Mouse (Mus musculus) kidney, postnatal 0 days (tissue): ENCODE measurements around the gene Efhd2. TPM values are rescaled to one million over a fixed set of nuclear protein-coding genes. Genes with fewer than 3 reads are reported as not detected.

ENCODE experiments used
- ATAC-seq: fragments of 200-750 bp; cut with Nextera tagmentation; replicated peaks from 2 replicates; pipeline ENCODE4 v1.8.0; 2017; ENCODE audit warnings: low read depth, moderate number of reproducible peaks, moderate TSS enrichment, moderate library complexity; ENCODE audit not compliant: low FRiP score
- DNase-seq: peaks from one replicate; pipeline ENCODE4 v3.0.0-alpha.2; 2016; ENCODE audit warnings: low spot score
- H3K27ac ChIP-seq: fragments of 300-500 bp; sonication (generic); 2 replicates; pipeline ENCODE4 v1.5.1; 2014; ENCODE audit warnings: mild to moderate bottlenecking
- H3K27me3 ChIP-seq: fragments of 300-500 bp; sonication (generic); 2 replicates; pipeline ENCODE4 v1.6.1; 2014; ENCODE audit warnings: low read length, mixed read lengths; ENCODE audit not compliant: insufficient read depth
- H3K36me3 ChIP-seq: fragments of 300-500 bp; sonication (generic); 2 replicates; pipeline ENCODE4 v1.6.1; 2014; ENCODE audit warnings: low read length, mixed read lengths; ENCODE audit not compliant: insufficient read depth
- H3K4me1 ChIP-seq: fragments of 300-500 bp; sonication (generic); replicated peaks from 2 replicates; pipeline ENCODE4 v1.6.1; 2014; ENCODE audit warnings: antibody characterized with exemption, low read length, mixed read lengths; ENCODE audit not compliant: insufficient read depth
- H3K4me2 ChIP-seq: fragments of 300-500 bp; sonication (generic); 2 replicates; pipeline ENCODE4 v1.6.1; 2014; ENCODE audit warnings: mild to moderate bottlenecking, low read length, moderate library complexity, mixed read lengths
- H3K4me3 ChIP-seq: fragments of 300-500 bp; sonication (generic); replicated peaks from 2 replicates; pipeline ENCODE4 v1.5.1; 2014; ENCODE audit warnings: low read depth, low read length
- H3K9ac ChIP-seq: fragments of 300-500 bp; sonication (generic); 2 replicates; pipeline ENCODE4 v1.6.1; 2014; ENCODE audit warnings: low read depth, low read length
- H3K9me3 ChIP-seq: fragments of 300-500 bp; sonication (generic); replicated peaks from 2 replicates; pipeline ENCODE4 v1.6.1; 2016; ENCODE audit warnings: low read length, inconsistent platforms, mixed read lengths
- CTCF ChIP-seq: IDR thresholded peaks from 2 replicates; pipeline ENCODE4 v1.5.1; 2016; ENCODE audit warnings: antibody characterized with exemption, low read depth, mild to moderate bottlenecking, moderate library complexity
- WGBS: fragments of 180-500 bp; shearing (Covaris S2); extraction: QIAGEN DNeasy Blood & Tissue Kit; methylation state at CpG from one replicate; pipeline ENCODE4 v1.1.7; 2014; 5-methylcytosine and 5-hydroxymethylcytosine counted together
- polyA plus RNA-seq: library from polyadenylated mRNA; unstranded; fragments of >200 nt; fragmentation: Nextera tagmentation; extraction: Ambion mirVana; gene quantifications from 2 replicates; pipeline ENCODE4 v1.2.1, GENCODE M21; 2015

Gene Efhd2
- polyA plus RNA-seq, 1 experiment from 2014 or later = 51.3 TPM

- TF ChIP-seq CTCF = no peak
- no peak overlapping the region for H3K4me3 ChIP-seq
- WGBS = 56% methylated on average over 5 of the region's 5 CpGs
- peaks cover 8% of the 10 kb centered on the region; the same call in 1 of the 2 replicates for H3K4me1 ChIP-seq
- ATAC-seq (no peak), DNase-seq (no peak)
- H3K9me3 ChIP-seq = no peaks in the 10 kb centered on the region
- no peak overlapping the region for H3K4me2 ChIP-seq
- no peak overlapping the region for H3K27ac ChIP-seq
- no peaks in the 10 kb centered on the region for H3K36me3 ChIP-seq
- no peaks in the 10 kb centered on the region for H3K27me3 ChIP-seq
- no peak overlapping the region for H3K9ac ChIP-seq
These were observed 7.2 kb upstream of the Efhd2 start for GRCm38 (mm10) chr4:141881950-141882349.

- no peak overlapping the region for H3K9ac ChIP-seq
- no peaks in the 10 kb centered on the region for H3K27me3 ChIP-seq
- 44% methylated on average over 10 of the region's 10 CpGs for WGBS
- ATAC-seq (no peak), DNase-seq (no peak)
- H3K27ac ChIP-seq = no peak overlapping the region
- no peaks in the 10 kb centered on the region for H3K36me3 ChIP-seq
- H3K4me2 ChIP-seq = no peak overlapping the region
- peaks cover 8% of the 10 kb centered on the region; the same call in 1 of the 2 replicates for H3K4me1 ChIP-seq
- TF ChIP-seq CTCF = no peak
- H3K4me3 ChIP-seq = no peak overlapping the region
- no peaks in the 10 kb centered on the region for H3K9me3 ChIP-seq
These were observed 6.7 kb upstream of the Efhd2 start for GRCm38 (mm10) chr4:141881289-141881914.

GRCm38 (mm10) chr4:141879875-141880274 lies 5.2 kb upstream of the Efhd2 start:
- H3K9ac ChIP-seq = no peak overlapping the region
- no peak for DNase-seq
- H3K4me2 ChIP-seq = no peak overlapping the region
- no peaks in the 10 kb centered on the region for H3K36me3 ChIP-seq
- H3K9me3 ChIP-seq = no peaks in the 10 kb centered on the region
- no peaks in the 10 kb centered on the region for H3K27me3 ChIP-seq
- no peak overlapping the region for H3K27ac ChIP-seq
- WGBS = 64% methylated on average over 9 of the region's 9 CpGs
- H3K4me3 ChIP-seq = no peak overlapping the region
- peaks cover 8% of the 10 kb centered on the region; the same call in 1 of the 2 replicates for H3K4me1 ChIP-seq
- no peak for TF ChIP-seq CTCF
- ATAC-seq = no peak

- no peaks in the 10 kb centered on the region for H3K36me3 ChIP-seq
- ATAC-seq (no peak), DNase-seq (no peak)
- no peak overlapping the region for H3K4me2 ChIP-seq
- no peak overlapping the region for H3K4me3 ChIP-seq
- no peak overlapping the region for H3K9ac ChIP-seq
- H3K27me3 ChIP-seq = no peaks in the 10 kb centered on the region
- no peak for TF ChIP-seq CTCF
- WGBS = 62% methylated on average over 4 of the region's 4 CpGs
- H3K9me3 ChIP-seq = no peaks in the 10 kb centered on the region
- H3K4me1 ChIP-seq = peaks cover 8% of the 10 kb centered on the region; the same call in 1 of the 2 replicates
- no peak overlapping the region for H3K27ac ChIP-seq
These were observed 4.4 kb upstream of the Efhd2 start for GRCm38 (mm10) chr4:141879074-141879473.

- TF ChIP-seq CTCF = no peak
- Histone ChIP-seq H3K27ac (no peak overlapping the region), H3K4me3 (no peak overlapping the region), H3K4me2 (no peak overlapping the region), H3K36me3 (no peaks in the 10 kb centered on the region), H3K27me3 (no peaks in the 10 kb centered on the region), H3K9me3 (no peaks in the 10 kb centered on the region), H3K9ac (no peak overlapping the region), H3K4me1 (peaks cover 8% of the 10 kb centered on the region)
- DNase-seq (no peak), ATAC-seq (no peak)
- 45% methylated on average over 7 of the region's 7 CpGs for WGBS
These were observed 3.9 kb upstream of the Efhd2 start for GRCm38 (mm10) chr4:141878621-141879020.

- Histone ChIP-seq H3K9me3 (no peaks in the 10 kb centered on the region), H3K36me3 (no peaks in the 10 kb centered on the region), H3K4me1 (peaks cover 10% of the 10 kb centered on the region; the same call in 1 of the 2 replicates), H3K27ac (no peak overlapping the region), H3K27me3 (no peaks in the 10 kb centered on the region), H3K9ac (no peak overlapping the region), H3K4me2 (peak overlapping the region; percentile 99), H3K4me3 (peak overlapping the region; percentile 71)
- DNase-seq (peak; percentile 54), ATAC-seq (no peak)
- peak; percentile 5; the same call in 1 of the 2 replicates for TF ChIP-seq CTCF
- WGBS = 20% methylated on average over 8 of the region's 8 CpGs
These were observed 875 bp upstream of the Efhd2 start for GRCm38 (mm10) chr4:141875481-141876108.
